8 mouse cellular contexts compared by ENCODE assay signal in the genomic region with DNA sequence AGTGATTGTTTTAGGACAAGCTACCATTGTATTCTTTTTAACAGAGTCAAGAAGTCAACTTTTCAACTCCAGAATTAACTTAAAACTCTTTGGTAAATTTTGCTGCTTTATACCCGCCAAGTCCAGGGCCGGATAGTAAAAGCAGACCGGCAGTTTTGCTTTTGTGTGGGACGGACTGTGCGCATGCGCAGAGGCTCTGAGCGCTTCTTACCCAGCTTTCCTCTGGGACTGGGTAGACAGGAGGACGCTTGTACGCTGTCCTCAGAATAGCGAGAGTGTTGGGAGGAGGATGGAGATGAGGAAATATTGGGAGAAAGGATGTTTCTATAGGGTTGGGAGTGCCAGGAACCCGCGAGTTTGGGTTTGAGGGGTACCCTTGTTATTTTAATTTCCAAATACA.
DNase-seq lines count a peak whose midpoint lies in the region; ATAC-seq lines count a peak whose summit lies in the region.

No protein-coding gene starts in this region.

- WGBS in intestine, embryonic 16.5 days, result 36% methylated on average over 12 of the region's 12 CpGs
- WGBS in macrophage (ENCODE audit: missing documents), result 35% methylated on average over 12 of the region's 12 CpGs

- H3K79me2 ChIP-seq in macrophage (ENCODE audit: inconsistent target), result no peaks in the 10 kb centered on the region

- peaks cover 14% of the 10 kb centered on the region for H3K4me1 ChIP-seq in intestine, embryonic 16.5 days (ENCODE audit: control insufficient read depth, insufficient read depth, low read length)

- intact Hi-C loops in gastrocnemius, postnatal 36 days (cut with DNase I), result no loop called here
- intact Hi-C loops in left cerebral cortex, postnatal 10 days (cut with DNase I), result loop anchor here (5.0 kb wide), 1 partner anchor 308 kb away; the partner anchor contains the start of gene Tbx2

- no peak overlapping the region; the same call in 1 of the 2 replicates for H3K4me3 ChIP-seq in intestine, embryonic 16.5 days (ENCODE audit: low read length)
- no peak overlapping the region for H3K4me3 ChIP-seq in macrophage (ENCODE audit: inconsistent target)

- no peaks in the 10 kb centered on the region for H3K9me3 ChIP-seq in intestine, embryonic 16.5 days (ENCODE audit: control insufficient read depth, low read length)

- 0 out of 2 replicates have a peak overlapping the region, but pooled peaks have one; percentile 27 for H3K9ac ChIP-seq in intestine, embryonic 16.5 days (ENCODE audit: low read depth, low read length)

- 0 out of 2 replicates have a peak overlapping the region, but pooled peaks have one; percentile 66 for H3K27ac ChIP-seq in intestine, embryonic 16.5 days (ENCODE audit: low read length)
- peak overlapping the region; percentile 90 for H3K27ac ChIP-seq in macrophage

- ATAC-seq in intestine, embryonic 16.5 days, result 0 out of 2 replicates have a peak, but pooled peaks have one; percentile 52
- ATAC-seq in activated CD4-positive, CD25-positive, alpha-beta regulatory T cell, adult 4 months, result no peak

- DNase-seq in adrenal gland, adult 18-20 months (ENCODE audit: low spot score in 2 of 2), result peak; percentile 68 to 73
- DNase-seq in embryo, embryonic 10.5 days (ENCODE audit: low spot score), result peak; percentile 89
- peak; percentile 71 to 76 for DNase-seq in gastrocnemius, postnatal 36 days
- peak; percentile 55 to 85 for DNase-seq in left cerebral cortex, postnatal 10 days (ENCODE audit: extremely low spot score in 1 of 2, low spot score in 2 of 2)
- DNase-seq in right cerebral cortex, postnatal 10 days (ENCODE audit: low spot score in 2 of 2), result peak; percentile 68 to 81

- peak overlapping the region; percentile 24; the same call in 1 of the 2 replicates for H3K4me2 ChIP-seq in intestine, embryonic 16.5 days (ENCODE audit: low read depth, low read length)

- H3K27me3 ChIP-seq in intestine, embryonic 16.5 days (replicated peaks; ENCODE audit: control insufficient read depth, insufficient read depth, low read length), result no peaks in the 10 kb centered on the region; the same call in 1 of the 2 replicates

- H3K36me3 ChIP-seq in intestine, embryonic 16.5 days (ENCODE audit: control insufficient read depth, insufficient read depth, low read length), result no peaks in the 10 kb centered on the region
- no peaks in the 10 kb centered on the region for H3K36me3 ChIP-seq in macrophage (ENCODE audit: inconsistent target)
